Mouse (Mus musculus): ENCODE data around the gene Ripor2.

DNA sequence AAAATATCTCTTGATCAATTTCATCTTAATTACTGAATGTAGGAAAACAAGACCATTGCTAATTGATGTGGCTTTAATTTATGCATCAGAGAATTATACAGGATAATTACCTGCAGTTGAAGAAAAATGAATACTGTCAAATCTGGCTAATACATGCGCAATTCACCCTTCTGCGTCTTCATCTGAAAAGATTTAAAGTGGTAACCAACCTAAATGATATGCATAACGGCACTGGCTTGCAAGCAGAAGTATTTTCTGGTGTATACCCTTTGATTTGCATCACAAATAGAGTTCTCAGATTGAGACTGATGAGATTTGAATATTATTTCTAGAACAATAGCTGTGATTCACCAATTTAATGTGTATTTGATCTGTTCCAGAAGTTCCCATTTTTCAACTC lies 66.7 kb downstream of the Ripor2 start:
- TF ChIP-seq POLR2A (IDR thresholded peaks at IDR 0.05; ENCODE audit: low read depth, low read length) (no peak), CTCF (IDR thresholded peaks at IDR 0.05; ENCODE audit: borderline replicate concordance, insufficient read depth, low read length) (no peak)

Measured in embryonic fibroblast, embryonic 13.5 days (primary cell).